Mouse (Mus musculus): Measurements from ENCODE around the gene Mapk11. TPM values are rescaled to one million over a fixed set of nuclear protein-coding genes. Genes with fewer than 3 reads are reported as not detected.

Gene Mapk11
- polyA plus RNA-seq, 1 experiment from 2014 or later, result 27.5 TPM

GRCm38 (mm10) chr15:89150041-89150390, 588 bp upstream of the Mapk11 start:
- peak overlapping the region; percentile 53 for H3K9ac ChIP-seq (replicated peaks)
- no peaks in the 10 kb centered on the region for H3K9me3 ChIP-seq (replicated peaks)
- H3K4me2 ChIP-seq, result peak overlapping the region; percentile 67
- peak overlapping the region; percentile 57 for H3K4me3 ChIP-seq (replicated peaks)
- peaks cover 13% of the 10 kb centered on the region for H3K36me3 ChIP-seq
- H3K27me3 ChIP-seq (replicated peaks), result no peaks in the 10 kb centered on the region
- ATAC-seq (ENCODE audit: low FRiP score), result no peak
- peak overlapping the region; percentile 88 for H3K27ac ChIP-seq (replicated peaks)
- 1% methylated on average over 13 of the region's 13 CpGs for WGBS
- H3K4me1 ChIP-seq, result peaks cover 47% of the 10 kb centered on the region

- Histone ChIP-seq H3K4me3 (replicated peaks) (peak overlapping the region; percentile 57), H3K27ac (replicated peaks) (peak overlapping the region; percentile 88), H3K9me3 (replicated peaks) (no peaks in the 10 kb centered on the region), H3K4me1 (peaks cover 47% of the 10 kb centered on the region), H3K4me2 (peak overlapping the region; percentile 67), H3K36me3 (no peaks in the 10 kb centered on the region), H3K27me3 (replicated peaks) (no peaks in the 10 kb centered on the region), H3K9ac (replicated peaks) (peak overlapping the region; percentile 53)
- peak; percentile 12; the same call in 1 of the 2 replicates for ATAC-seq (ENCODE audit: low FRiP score)
- WGBS, result 4% methylated on average over 25 of the region's 25 CpGs
Measured at GRCm38 (mm10) chr15:89148496-89149270, 745 bp downstream of the Mapk11 start.

GRCm38 (mm10) chr15:89147895-89148294, 1.5 kb downstream of the Mapk11 start:
- H3K36me3 ChIP-seq, result no peaks in the 10 kb centered on the region
- H3K4me3 ChIP-seq (replicated peaks), result peak overlapping the region; percentile 57
- peak overlapping the region; percentile 53; the same call in 1 of the 2 replicates for H3K9ac ChIP-seq (replicated peaks)
- H3K4me2 ChIP-seq, result peak overlapping the region; percentile 67
- H3K27ac ChIP-seq (replicated peaks), result peak overlapping the region; percentile 76; the same call in 1 of the 2 replicates
- 33% methylated on average over 4 of the region's 4 CpGs for WGBS
- ATAC-seq (ENCODE audit: low FRiP score), result no peak
- peaks cover 47% of the 10 kb centered on the region for H3K4me1 ChIP-seq
- no peaks in the 10 kb centered on the region for H3K9me3 ChIP-seq (replicated peaks)
- no peaks in the 10 kb centered on the region for H3K27me3 ChIP-seq (replicated peaks)

- peak overlapping the region; percentile 55 for H3K9ac ChIP-seq (replicated peaks)
- H3K4me2 ChIP-seq, result peak overlapping the region; percentile 67
- no peaks in the 10 kb centered on the region for H3K27me3 ChIP-seq (replicated peaks)
- ATAC-seq (ENCODE audit: low FRiP score), result no peak
- H3K4me1 ChIP-seq, result peaks cover 46% of the 10 kb centered on the region
- no peaks in the 10 kb centered on the region for H3K9me3 ChIP-seq (replicated peaks)
- WGBS, result 18% methylated on average over 10 of the region's 10 CpGs
- H3K36me3 ChIP-seq, result no peaks in the 10 kb centered on the region
- H3K27ac ChIP-seq (replicated peaks), result peak overlapping the region; percentile 76
- peak overlapping the region; percentile 57 for H3K4me3 ChIP-seq (replicated peaks)
Measured at GRCm38 (mm10) chr15:89147456-89147855, 2.0 kb downstream of the Mapk11 start.

GRCm38 (mm10) chr15:89147024-89147423, 2.4 kb downstream of the Mapk11 start:
- WGBS, result 7% methylated on average over 16 of the region's 16 CpGs
- Histone ChIP-seq H3K27ac (replicated peaks) (peak overlapping the region; percentile 76), H3K4me1 (peaks cover 42% of the 10 kb centered on the region), H3K36me3 (no peaks in the 10 kb centered on the region), H3K4me2 (peak overlapping the region; percentile 67), H3K9ac (replicated peaks) (peak overlapping the region; percentile 55), H3K4me3 (replicated peaks) (peak overlapping the region; percentile 57), H3K27me3 (replicated peaks) (no peaks in the 10 kb centered on the region), H3K9me3 (replicated peaks) (no peaks in the 10 kb centered on the region)
- no peak for ATAC-seq (ENCODE audit: low FRiP score)

GRCm38 (mm10) chr15:89146537-89146936, 2.9 kb downstream of the Mapk11 start:
- Histone ChIP-seq H3K36me3 (no peaks in the 10 kb centered on the region), H3K4me1 (peaks cover 40% of the 10 kb centered on the region), H3K9me3 (replicated peaks) (no peaks in the 10 kb centered on the region), H3K27me3 (replicated peaks) (peaks cover 1% of the 10 kb centered on the region; the same call in 1 of the 2 replicates), H3K27ac (replicated peaks) (peak overlapping the region; percentile 76), H3K4me2 (peak overlapping the region; percentile 67), H3K4me3 (replicated peaks) (peak overlapping the region; percentile 57), H3K9ac (replicated peaks) (peak overlapping the region; percentile 55)
- ATAC-seq (ENCODE audit: low FRiP score), result peak; percentile 46
- WGBS, result 2% methylated on average over 27 of the region's 27 CpGs

- no peaks in the 10 kb centered on the region for H3K9me3 ChIP-seq (replicated peaks)
- no peak overlapping the region; the same call in 1 of the 2 replicates for H3K9ac ChIP-seq (replicated peaks)
- ATAC-seq (ENCODE audit: low FRiP score), result no peak
- no peaks in the 10 kb centered on the region for H3K36me3 ChIP-seq
- peaks cover 8% of the 10 kb centered on the region; the same call in 1 of the 2 replicates for H3K27me3 ChIP-seq (replicated peaks)
- H3K4me3 ChIP-seq (replicated peaks), result peak overlapping the region; percentile 57
- H3K27ac ChIP-seq (replicated peaks), result no peak overlapping the region
- peak overlapping the region; percentile 67 for H3K4me2 ChIP-seq
- peaks cover 46% of the 10 kb centered on the region for H3K4me1 ChIP-seq
- 78% methylated on average over 24 of the region's 24 CpGs for WGBS
Measured at GRCm38 (mm10) chr15:89145813-89146350, 3.5 kb downstream of the Mapk11 start.

GRCm38 (mm10) chr15:89144965-89145364, 4.5 kb downstream of the Mapk11 start:
- WGBS, result 94% methylated on average over 11 of the region's 11 CpGs
- no peak overlapping the region for H3K4me2 ChIP-seq
- H3K27me3 ChIP-seq (replicated peaks), result peaks cover 16% of the 10 kb centered on the region
- H3K36me3 ChIP-seq, result no peaks in the 10 kb centered on the region
- H3K9me3 ChIP-seq (replicated peaks), result no peaks in the 10 kb centered on the region
- H3K4me3 ChIP-seq (replicated peaks), result no peak overlapping the region
- H3K4me1 ChIP-seq, result peaks cover 48% of the 10 kb centered on the region
- ATAC-seq (ENCODE audit: low FRiP score), result no peak
- H3K9ac ChIP-seq (replicated peaks), result no peak overlapping the region; the same call in 1 of the 2 replicates
- no peak overlapping the region for H3K27ac ChIP-seq (replicated peaks)

- Histone ChIP-seq H3K4me1 (peaks cover 44% of the 10 kb centered on the region), H3K9ac (replicated peaks) (no peak overlapping the region), H3K27ac (replicated peaks) (no peak overlapping the region), H3K4me3 (replicated peaks) (no peak overlapping the region), H3K4me2 (no peak overlapping the region), H3K27me3 (replicated peaks) (peaks cover 30% of the 10 kb centered on the region), H3K9me3 (replicated peaks) (no peaks in the 10 kb centered on the region), H3K36me3 (no peaks in the 10 kb centered on the region)
- ATAC-seq (ENCODE audit: low FRiP score), result no peak
- 79% methylated on average over 2 of the region's 2 CpGs for WGBS
Measured at GRCm38 (mm10) chr15:89143134-89143533, 6.3 kb downstream of the Mapk11 start.

- 72% methylated on average over 4 of the region's 4 CpGs for WGBS
- Histone ChIP-seq H3K4me1 (peaks cover 31% of the 10 kb centered on the region), H3K27ac (replicated peaks) (no peak overlapping the region), H3K9me3 (replicated peaks) (no peaks in the 10 kb centered on the region), H3K9ac (replicated peaks) (no peak overlapping the region), H3K4me2 (no peak overlapping the region), H3K27me3 (replicated peaks) (peaks cover 30% of the 10 kb centered on the region), H3K36me3 (no peaks in the 10 kb centered on the region), H3K4me3 (replicated peaks) (no peak overlapping the region)
- ATAC-seq (ENCODE audit: low FRiP score), result no peak
Measured at GRCm38 (mm10) chr15:89141905-89142304, 7.5 kb downstream of the Mapk11 start.

GRCm38 (mm10) chr15:89141443-89141842, 8.0 kb downstream of the Mapk11 start:
- Histone ChIP-seq H3K4me3 (replicated peaks) (no peak overlapping the region), H3K4me2 (no peak overlapping the region)
- 22% methylated on average over 5 of the region's 5 CpGs for WGBS

More at GRCm38 (mm10) chr15:89141443-89141842, 8.0 kb downstream of the Mapk11 start:
- Histone ChIP-seq H3K9me3 (replicated peaks) (no peaks in the 10 kb centered on the region), H3K36me3 (no peaks in the 10 kb centered on the region), H3K9ac (replicated peaks) (no peak overlapping the region), H3K27me3 (replicated peaks) (peaks cover 30% of the 10 kb centered on the region), H3K4me1 (peaks cover 27% of the 10 kb centered on the region), H3K27ac (replicated peaks) (no peak overlapping the region)
- no peak for ATAC-seq (ENCODE audit: low FRiP score)

Data from neural tube, embryonic 15.5 days (tissue).